Mouse (Mus musculus) Patski (cell line): Measurements from ENCODE around the gene Lifr. TPM values are rescaled to one million over a fixed set of nuclear protein-coding genes. Genes with fewer than 3 reads are reported as not detected.

Experiments used
- ATAC-seq: fragments of 100-300 bp; one replicate; pipeline ENCODE4 v1.8.0; 2021
- CTCF ChIA-PET: fragments of 350-600 bp; sonication (Branson Sonifier 250); formaldehyde crosslinking; loops from one replicate; lab custom pipeline; 2022; ENCODE audit warnings: inconsistent platforms; lab: Charles Lee
- POLR2A ChIA-PET: fragments of 350-600 bp; sonication (Branson Sonifier 250); formaldehyde crosslinking; loops from one replicate; lab custom pipeline; 2022; ENCODE audit warnings: antibody characterized with exemption, inconsistent platforms; lab: Charles Lee
- DNase-seq: peaks from one replicate; pipeline ENCODE4 v3.0.0-alpha.2; 2011; ENCODE audit warnings: low read depth, low spot score
- H3K27me3 ChIP-seq: fragments of 371-371 bp; one replicate; pipeline ENCODE4 v1.5.1; 2021
- CTCF ChIP-seq: fragments of 100-300 bp; IDR thresholded peaks from one replicate; pipeline ENCODE4 v1.5.1; 2021
- in situ Hi-C: fragments of 300-500 bp; cut with MboI; formaldehyde crosslinking; loops from 3 replicates; pipeline ENCODE4 v1.11.1; 2018; ENCODE audit warnings: low pct_unique_long_range_greater_than_20kb, mixed read lengths
- polyA plus RNA-seq: library from polyadenylated mRNA; unstranded; gene quantifications from one replicate; pipeline ENCODE4 v1.2.3, GENCODE M21; 2021

Lifr gene
- 47.1 TPM for polyA plus RNA-seq

DNA sequence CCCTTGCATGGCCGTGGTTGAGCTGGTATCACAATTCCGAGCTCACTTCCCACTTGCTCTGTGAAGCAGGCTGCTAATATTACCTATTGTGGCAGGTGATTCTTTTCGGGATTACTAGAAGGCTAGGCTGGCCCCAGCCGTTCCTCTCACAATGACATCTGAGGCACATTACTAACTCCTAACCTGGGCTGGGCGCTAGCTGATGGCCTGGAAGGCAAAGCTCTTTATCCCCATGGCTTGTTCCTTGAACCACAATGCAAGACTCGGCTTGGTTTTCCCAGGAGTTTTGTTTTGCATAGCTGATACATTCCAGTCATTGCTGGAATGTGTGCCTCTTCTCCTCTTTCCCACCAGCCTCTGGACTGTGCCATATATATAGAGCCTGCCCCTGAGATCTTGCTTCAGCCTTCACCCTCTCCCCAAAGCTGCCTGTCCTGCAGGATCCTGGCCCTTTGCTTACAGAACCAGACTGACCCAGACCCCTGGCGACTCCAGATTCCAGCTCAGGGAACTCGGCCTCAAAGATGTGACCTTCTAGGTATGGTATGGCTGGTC is at the start of gene Lifr:
Gene Lifr, plus strand, starts transcription at position 404 of the 555 bp plus-strand sequence.
- DNase-seq (no peak), ATAC-seq (peak; percentile 75)
- no peak for TF ChIP-seq CTCF
- in situ Hi-C loops: no loop called here
- H3K27me3 ChIP-seq: no peaks in the 10 kb centered on the region
- ChIA-PET CTCF (no interaction called here), POLR2A (no interaction called here)

DNA sequence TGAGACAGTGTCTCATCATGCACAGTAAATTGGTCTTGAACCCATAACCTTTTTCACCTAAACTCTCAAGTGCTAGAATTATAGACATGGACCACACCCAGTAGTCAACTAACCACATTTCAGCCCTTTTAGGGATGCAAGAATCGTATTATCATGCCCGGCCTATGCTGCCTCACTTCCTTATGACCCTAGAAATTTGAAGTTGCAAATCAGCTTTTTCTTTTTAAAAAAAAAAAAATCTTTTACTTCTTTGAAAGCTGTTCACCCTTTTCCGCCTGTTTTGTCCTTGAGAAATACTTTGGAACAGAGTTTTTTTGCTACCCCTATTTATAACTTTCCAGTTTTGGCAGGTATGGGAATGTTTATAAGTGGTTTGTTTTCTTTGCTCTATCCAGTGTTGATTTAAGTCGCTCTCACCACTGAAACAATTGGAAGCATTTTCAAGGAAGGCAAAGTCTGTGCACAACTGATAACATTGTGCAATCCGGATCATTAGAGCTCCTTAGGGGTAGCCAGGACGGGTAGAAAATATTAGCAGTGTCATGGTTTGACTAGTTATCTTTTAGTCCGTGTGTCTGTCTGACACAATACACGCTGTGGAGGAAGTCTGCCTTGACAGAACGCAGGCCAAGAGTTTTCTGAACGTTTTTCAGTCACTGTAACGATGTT is 46.2 kb upstream of the Lifr start:
- ChIA-PET CTCF (interaction anchor here (0.9 to 1.2 kb wide), 2 partner anchors 8 to 21 kb away, joined by 3 read pairs; no protein-coding TSS in a partner anchor), POLR2A (no interaction called here)
- DNase-seq (no peak), ATAC-seq (no peak)
- in situ Hi-C loops: no loop called here
- TF ChIP-seq CTCF: no peak
- H3K27me3 ChIP-seq: no peaks in the 10 kb centered on the region

GRCm38 (mm10) chr15:7045056-7045455 is 45.4 kb upstream of the Lifr start:
- TF ChIP-seq CTCF: no peak
- CTCF ChIA-PET: interaction anchor here (0.9 to 1.2 kb wide), 3 partner anchors 9 to 22 kb away, joined by 3 read pairs; no protein-coding TSS in a partner anchor
- DNase-seq (no peak), ATAC-seq (no peak)
- H3K27me3 ChIP-seq: no peaks in the 10 kb centered on the region
- in situ Hi-C loops: no loop called here
- POLR2A ChIA-PET: no interaction called here

- DNase-seq (no peak), ATAC-seq (no peak)
- no peaks in the 10 kb centered on the region for H3K27me3 ChIP-seq
- no peak for TF ChIP-seq CTCF
- ChIA-PET POLR2A (no interaction called here), CTCF (interaction anchor here (1.4 kb wide), 1 partner anchor 73 kb away, joined by 3 read pairs; no protein-coding TSS in a partner anchor)
- in situ Hi-C loops: no loop called here
These were observed 42.5 kb upstream of the Lifr start for GRCm38 (mm10) chr15:7047931-7048330.

DNA sequence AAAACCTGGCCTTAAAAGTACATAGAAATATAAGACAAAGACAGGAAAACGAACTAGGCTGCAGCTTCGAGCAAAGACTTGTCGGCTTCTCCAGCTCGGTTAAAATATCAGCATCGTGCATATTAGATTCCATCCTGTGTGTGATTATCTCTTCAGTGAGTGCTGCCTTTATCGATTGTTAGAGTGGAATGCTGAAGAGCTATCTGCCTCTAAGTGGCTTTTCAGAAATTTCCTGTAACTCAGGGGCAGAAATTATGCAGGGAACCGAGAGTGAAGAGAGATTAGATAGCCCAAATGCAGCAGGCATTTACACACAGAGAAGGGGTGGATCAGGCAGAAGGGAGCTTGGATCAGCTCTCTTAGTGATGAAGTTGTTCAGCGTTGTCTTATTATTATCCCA is 41.5 kb upstream of the Lifr start:
- CTCF ChIA-PET: interaction anchor here (1.4 kb wide), 1 partner anchor 74 kb away, joined by 3 read pairs; no protein-coding TSS in a partner anchor

GRCm38 (mm10) chr15:7051666-7052065 is 38.7 kb upstream of the Lifr start:
- ATAC-seq (no peak), DNase-seq (no peak)
- ChIA-PET POLR2A (no interaction called here), CTCF (no interaction called here)
- H3K27me3 ChIP-seq: no peaks in the 10 kb centered on the region
- no peak for TF ChIP-seq CTCF
- in situ Hi-C loops: no loop called here

More for the DNA sequence above, 41.5 kb upstream of the Lifr start:
- in situ Hi-C loops: no loop called here
- DNase-seq (no peak), ATAC-seq (no peak)
- POLR2A ChIA-PET: no interaction called here
- no peaks in the 10 kb centered on the region for H3K27me3 ChIP-seq
- TF ChIP-seq CTCF: no peak

DNA sequence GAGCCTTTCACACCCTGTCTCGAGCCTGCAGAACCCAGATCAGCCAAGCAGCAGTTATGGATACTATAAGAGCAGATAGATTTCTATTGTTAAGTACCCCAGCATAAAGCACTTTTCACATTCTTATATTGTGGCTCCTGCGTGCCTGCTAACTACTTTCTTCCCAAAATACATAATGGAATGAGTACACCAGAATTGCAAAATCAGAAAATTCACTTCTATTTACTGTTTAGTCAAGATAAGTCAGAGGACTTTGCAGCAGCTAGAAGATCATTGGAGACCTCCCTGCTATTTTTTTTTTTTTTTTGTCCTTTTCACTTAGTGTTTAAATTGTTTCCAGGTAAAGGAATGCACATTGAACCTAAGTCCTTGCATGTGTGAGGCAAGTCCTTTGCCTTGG is 38.3 kb upstream of the Lifr start:
- in situ Hi-C loops: no loop called here
- ATAC-seq (no peak), DNase-seq (no peak)
- H3K27me3 ChIP-seq: no peaks in the 10 kb centered on the region
- CTCF ChIA-PET: interaction anchor here (1.0 to 1.2 kb wide), 2 partner anchors 9 to 13 kb away, joined by 3 read pairs; no protein-coding TSS in a partner anchor
- no peak for TF ChIP-seq CTCF
- POLR2A ChIA-PET: no interaction called here

DNA sequence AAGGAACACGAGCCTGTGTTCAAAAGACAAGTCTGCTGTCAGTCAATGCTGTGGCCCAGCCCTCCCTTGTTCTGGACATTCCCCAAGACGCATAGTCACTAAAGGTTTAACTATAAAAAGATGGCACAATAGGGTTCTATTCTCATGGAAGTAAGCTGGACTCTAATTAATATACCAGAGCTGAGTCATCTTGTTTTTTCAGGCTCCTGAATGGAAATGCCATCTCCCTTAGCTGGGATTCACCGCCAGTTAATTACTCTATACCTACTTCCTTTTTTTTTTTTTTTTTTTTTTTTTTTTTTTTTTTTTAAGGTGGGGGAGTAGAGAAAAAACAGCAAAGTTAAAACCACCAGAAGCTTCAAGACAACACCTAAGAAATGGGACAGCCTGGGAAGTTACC is 33.6 kb upstream of the Lifr start:
- H3K27me3 ChIP-seq: no peaks in the 10 kb centered on the region
- no peak for DNase-seq
- ChIA-PET POLR2A (no interaction called here), CTCF (interaction anchor here (1.1 to 1.3 kb wide), 2 partner anchors 17 to 20 kb away, joined by 3 read pairs; no protein-coding TSS in a partner anchor)
- peak; percentile 26 for ATAC-seq
- in situ Hi-C loops: no loop called here
- TF ChIP-seq CTCF: no peak

GRCm38 (mm10) chr15:7060522-7060921 is 29.9 kb upstream of the Lifr start:
- in situ Hi-C loops: no loop called here
- no peaks in the 10 kb centered on the region for H3K27me3 ChIP-seq
- no peak for TF ChIP-seq CTCF
- CTCF ChIA-PET: interaction anchor here (0.6 to 1.9 kb wide), 6 partner anchors 14 to 108 kb away, joined by 3 to 4 read pairs (median 3); no protein-coding TSS in a partner anchor
- DNase-seq (no peak), ATAC-seq (peak; percentile 92)
- POLR2A ChIA-PET: no interaction called here

GRCm38 (mm10) chr15:7061995-7062697 is 28.3 kb upstream of the Lifr start:
- ATAC-seq (no peak), DNase-seq (no peak)
- POLR2A ChIA-PET: interaction anchor here (0.7 to 1.6 kb wide), 3 partner anchors 11 to 74 kb away, joined by 3 to 4 read pairs (median 3); no protein-coding TSS in a partner anchor
- CTCF ChIA-PET: interaction anchor here (1.0 to 1.9 kb wide), 3 partner anchors 15 to 98 kb away, joined by 3 to 4 read pairs (median 3); no protein-coding TSS in a partner anchor
- no peaks in the 10 kb centered on the region for H3K27me3 ChIP-seq
- in situ Hi-C loops: no loop called here
- no peak for TF ChIP-seq CTCF
